Mouse (Mus musculus): ENCODE results near the gene Tm7sf2. TPM values are rescaled to one million over a fixed set of nuclear protein-coding genes. Genes with fewer than 3 reads are reported as not detected.

Gene Tm7sf2
- polyA plus RNA-seq, 1 experiment from 2014 or later: 44.3 TPM

- Histone ChIP-seq H3K27me3 (replicated peaks) (no peaks in the 10 kb centered on the region), H3K9ac (peak overlapping the region; percentile 64), H3K4me1 (peaks cover 45% of the 10 kb centered on the region), H3K4me2 (replicated peaks) (peak overlapping the region; percentile 93), H3K36me3 (peaks cover 32% of the 10 kb centered on the region), H3K9me3 (no peaks in the 10 kb centered on the region), H3K4me3 (peak overlapping the region; percentile 49), H3K27ac (peak overlapping the region; percentile 74; the same call in 1 of the 2 replicates)
- WGBS: 31% methylated on average over 5 of the region's 5 CpGs
- no peak for ATAC-seq (ENCODE audit: low FRiP score, low read depth)
Observed at GRCm38 (mm10) chr19:6066571-6066970, 1.6 kb downstream of the Tm7sf2 start.

DNA sequence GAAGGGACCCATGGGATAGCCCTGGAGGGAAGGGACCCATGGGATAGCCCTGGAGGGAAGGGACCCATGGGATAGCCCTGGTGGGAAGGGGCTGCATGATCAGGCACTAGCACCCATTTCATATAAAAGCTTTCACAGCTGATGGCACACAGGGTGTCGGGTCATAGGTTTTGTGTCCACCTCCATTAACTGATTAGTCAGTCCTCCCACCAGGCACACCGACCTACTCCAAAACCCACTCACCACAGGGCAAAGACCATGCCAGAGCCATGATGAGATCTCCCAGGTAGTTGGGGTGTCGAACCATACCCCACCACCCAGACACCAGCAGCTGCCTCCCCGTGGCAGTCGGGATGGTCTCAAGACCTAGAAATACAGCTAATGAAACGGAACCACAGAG, 5.1 kb downstream of the Tm7sf2 start:
- peaks cover 52% of the 10 kb centered on the region for H3K4me1 ChIP-seq
- H3K27me3 ChIP-seq (replicated peaks): no peaks in the 10 kb centered on the region
- H3K9me3 ChIP-seq: no peaks in the 10 kb centered on the region
- H3K4me3 ChIP-seq: no peak overlapping the region
- no peak for ATAC-seq (ENCODE audit: low FRiP score, low read depth)
- WGBS: 94% methylated on average over 6 of the region's 6 CpGs
- peak overlapping the region; percentile 100; the same call in 1 of the 2 replicates for H3K4me2 ChIP-seq (replicated peaks)
- no peak overlapping the region for H3K9ac ChIP-seq
- peaks cover 12% of the 10 kb centered on the region; the same call in 1 of the 2 replicates for H3K36me3 ChIP-seq
- H3K27ac ChIP-seq: no peak overlapping the region

- H3K9me3 ChIP-seq: no peaks in the 10 kb centered on the region
- peak overlapping the region; percentile 100 for H3K4me2 ChIP-seq (replicated peaks)
- no peak overlapping the region for H3K27ac ChIP-seq
- ATAC-seq (ENCODE audit: low FRiP score, low read depth): no peak
- 63% methylated on average over 5 of the region's 5 CpGs for WGBS
- H3K4me3 ChIP-seq: peak overlapping the region; percentile 72
- H3K4me1 ChIP-seq: peaks cover 47% of the 10 kb centered on the region
- peak overlapping the region; percentile 94 for H3K9ac ChIP-seq
- H3K27me3 ChIP-seq (replicated peaks): no peaks in the 10 kb centered on the region
- peaks cover 12% of the 10 kb centered on the region; the same call in 1 of the 2 replicates for H3K36me3 ChIP-seq
Observed at GRCm38 (mm10) chr19:6062418-6062817, 5.8 kb downstream of the Tm7sf2 start.

DNA sequence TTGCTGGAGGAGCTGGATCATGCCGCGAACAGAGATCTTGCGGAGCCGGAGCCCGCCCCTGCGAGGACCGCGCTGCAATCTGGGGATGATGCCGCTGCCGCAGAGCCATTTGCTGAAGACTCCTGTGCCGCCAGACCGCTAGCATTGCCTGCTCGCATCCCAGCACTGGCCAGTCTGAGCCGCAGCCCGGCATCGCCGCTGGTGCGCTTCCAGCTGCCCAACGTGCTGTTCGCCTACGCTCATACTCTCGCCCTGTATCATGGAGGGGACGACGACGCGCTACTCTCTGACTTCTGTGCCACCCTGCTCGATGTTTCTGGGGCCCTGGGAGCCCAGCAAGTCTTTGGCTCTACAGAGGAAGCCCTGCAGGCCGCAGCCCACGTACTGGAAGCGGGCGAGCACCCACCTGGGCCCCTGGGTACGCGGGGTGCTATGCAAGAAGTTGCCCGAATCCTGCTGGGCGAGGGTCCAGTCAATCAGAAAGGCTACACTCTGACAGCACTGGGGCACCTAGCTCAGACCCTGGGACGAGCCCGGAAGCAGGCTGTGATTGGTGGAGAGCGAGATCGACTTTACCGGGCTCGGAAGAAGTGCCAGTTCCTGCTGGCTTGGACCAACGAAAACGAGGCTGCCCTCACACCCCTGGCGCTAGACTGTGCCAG, 6.4 kb downstream of the Tm7sf2 start:
- no peak for ATAC-seq (ENCODE audit: low FRiP score, low read depth)
- WGBS: under 1% methylated on average over 44 of the region's 44 CpGs
- H3K4me2 ChIP-seq (replicated peaks): peak overlapping the region; percentile 100

DNA sequence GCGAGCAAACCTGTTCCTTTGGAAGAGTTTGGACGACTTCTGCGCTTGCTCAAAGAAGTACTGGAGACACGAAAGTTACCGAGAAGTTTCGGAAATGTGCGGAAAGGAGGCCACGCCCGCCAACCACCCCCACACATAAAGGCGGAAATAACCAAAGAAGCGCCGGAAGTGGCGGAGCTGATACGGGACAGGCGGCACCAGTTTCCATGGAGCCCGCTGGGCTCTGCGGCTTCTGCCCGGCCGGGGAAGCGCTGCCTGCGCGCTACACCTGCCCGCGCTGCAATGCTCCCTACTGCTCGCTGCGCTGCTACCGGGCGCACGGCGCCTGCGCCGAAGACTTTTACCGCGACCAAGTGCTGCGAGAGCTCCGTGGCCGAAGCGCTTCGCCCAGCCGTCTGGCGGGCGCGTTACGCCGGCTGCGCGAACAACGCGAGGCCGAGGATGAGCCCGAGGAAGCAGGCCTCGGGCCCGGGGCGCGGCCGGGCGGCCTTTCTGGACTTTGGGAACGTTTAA, 7.1 kb downstream of the Tm7sf2 start, which contains the start of gene Znhit2:
Gene Znhit2 (plus strand): TSS at position 172 of the 513 bp plus-strand sequence.
- Histone ChIP-seq H3K27me3 (replicated peaks) (no peaks in the 10 kb centered on the region), H3K27ac (peak within 1 kb of the TSS; percentile 80), H3K9me3 (no peaks in the 10 kb centered on the region), H3K36me3 (peaks cover 12% of the 10 kb centered on the region; the same call in 1 of the 2 replicates), H3K9ac (peak within 1 kb of the TSS; percentile 94), H3K4me1 (peaks cover 49% of the 10 kb centered on the region), H3K4me3 (peak within 1 kb of the TSS; percentile 72), H3K4me2 (replicated peaks) (peak within 1 kb of the TSS; percentile 100)
- WGBS: under 1% methylated on average over 58 of the region's 58 CpGs
- peak; percentile 63; the same call in 1 of the 2 replicates for ATAC-seq (ENCODE audit: low FRiP score, low read depth)

More for the DNA sequence above, 6.4 kb downstream of the Tm7sf2 start:
- no peaks in the 10 kb centered on the region for H3K9me3 ChIP-seq
- peak overlapping the region; percentile 80 for H3K27ac ChIP-seq
- peaks cover 49% of the 10 kb centered on the region for H3K4me1 ChIP-seq
- H3K36me3 ChIP-seq: peaks cover 12% of the 10 kb centered on the region; the same call in 1 of the 2 replicates
- H3K4me3 ChIP-seq: peak overlapping the region; percentile 72
- peak overlapping the region; percentile 94 for H3K9ac ChIP-seq
- H3K27me3 ChIP-seq (replicated peaks): no peaks in the 10 kb centered on the region

DNA sequence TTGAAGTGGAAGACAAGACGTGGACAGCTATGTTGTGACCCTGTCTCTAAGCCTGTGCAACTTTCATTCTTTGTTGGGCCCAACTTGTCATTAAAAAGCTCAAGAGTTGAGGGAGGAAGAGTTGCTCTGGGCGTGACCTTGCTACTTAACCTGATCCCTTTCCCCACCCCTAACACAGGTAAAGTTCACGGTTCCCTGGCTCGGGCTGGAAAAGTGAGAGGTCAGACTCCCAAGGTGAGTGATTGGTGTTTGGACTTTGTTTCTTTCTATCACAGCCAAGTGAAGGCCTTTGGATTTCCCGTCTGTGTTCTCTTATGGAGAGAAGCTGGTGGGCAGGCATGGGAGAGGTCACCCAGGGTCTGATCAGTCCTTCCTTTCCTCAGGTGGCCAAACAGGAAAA, 9.2 kb downstream of the Tm7sf2 start:
- H3K4me2 ChIP-seq (replicated peaks): peak overlapping the region; percentile 84
- no peak for ATAC-seq (ENCODE audit: low FRiP score, low read depth)
- no peaks in the 10 kb centered on the region for H3K9me3 ChIP-seq
- H3K27me3 ChIP-seq (replicated peaks): no peaks in the 10 kb centered on the region
- peak overlapping the region; percentile 83; the same call in 1 of the 2 replicates for H3K9ac ChIP-seq
- 89% methylated on average over 5 of the region's 5 CpGs for whole genome bisulfite sequencing
- peaks cover 30% of the 10 kb centered on the region for H3K36me3 ChIP-seq
- no peak overlapping the region for H3K27ac ChIP-seq
- H3K4me1 ChIP-seq: peaks cover 44% of the 10 kb centered on the region
- peak overlapping the region; percentile 85 for H3K4me3 ChIP-seq

DNA sequence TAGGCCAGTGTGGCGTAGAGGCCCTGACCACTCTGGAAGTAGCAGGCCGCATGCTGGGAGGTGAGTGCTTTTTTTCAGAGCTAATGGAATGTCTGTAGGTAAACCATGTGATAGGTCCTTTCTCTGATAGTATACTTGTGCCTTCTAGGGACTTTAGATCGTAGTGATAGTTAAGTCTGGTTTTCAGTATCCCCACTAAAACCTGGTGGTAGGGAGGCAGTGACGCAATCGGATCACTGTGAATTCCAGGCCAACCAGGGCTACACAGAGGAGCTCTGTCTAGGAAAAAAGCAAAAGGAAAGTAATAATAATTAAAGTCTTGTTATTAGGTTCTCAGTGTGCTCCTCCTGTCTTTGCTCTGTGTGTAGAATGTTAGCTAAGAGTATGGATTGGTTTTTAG, 9.7 kb downstream of the Tm7sf2 start:
- peaks cover 43% of the 10 kb centered on the region for H3K4me1 ChIP-seq
- 34% methylated on average over 5 of the region's 5 CpGs for WGBS
- no peak overlapping the region for H3K27ac ChIP-seq
- no peaks in the 10 kb centered on the region for H3K9me3 ChIP-seq
- ATAC-seq (ENCODE audit: low FRiP score, low read depth): no peak
- peak overlapping the region; percentile 84 for H3K4me2 ChIP-seq (replicated peaks)
- peak overlapping the region; percentile 83 for H3K9ac ChIP-seq
- peaks cover 34% of the 10 kb centered on the region for H3K36me3 ChIP-seq
- H3K27me3 ChIP-seq (replicated peaks): no peaks in the 10 kb centered on the region
- peak overlapping the region; percentile 85 for H3K4me3 ChIP-seq

GRCm38 (mm10) chr19:6057313-6058096, 10.7 kb downstream of the Tm7sf2 start, which contains the start of the genes Mrpl49 and Fau:
Gene Mrpl49, minus strand, starts transcription at chr19:6057785.
Gene Fau, plus strand, starts transcription at chr19:6057844.
- Histone ChIP-seq H3K27ac (peak within 1 kb of the TSS; percentile 42; the same call in 1 of the 2 replicates), H3K27me3 (replicated peaks) (no peaks in the 10 kb centered on the region), H3K4me2 (replicated peaks) (peak within 1 kb of the TSS; percentile 84), H3K9me3 (no peaks in the 10 kb centered on the region), H3K9ac (peak within 1 kb of the TSS; percentile 83), H3K4me3 (peak within 1 kb of the TSS; percentile 85), H3K36me3 (peaks cover 44% of the 10 kb centered on the region), H3K4me1 (peaks cover 33% of the 10 kb centered on the region)
- under 1% methylated on average over 63 of the region's 63 CpGs for WGBS
- peak; percentile 80 for ATAC-seq (ENCODE audit: low FRiP score, low read depth)

DNA sequence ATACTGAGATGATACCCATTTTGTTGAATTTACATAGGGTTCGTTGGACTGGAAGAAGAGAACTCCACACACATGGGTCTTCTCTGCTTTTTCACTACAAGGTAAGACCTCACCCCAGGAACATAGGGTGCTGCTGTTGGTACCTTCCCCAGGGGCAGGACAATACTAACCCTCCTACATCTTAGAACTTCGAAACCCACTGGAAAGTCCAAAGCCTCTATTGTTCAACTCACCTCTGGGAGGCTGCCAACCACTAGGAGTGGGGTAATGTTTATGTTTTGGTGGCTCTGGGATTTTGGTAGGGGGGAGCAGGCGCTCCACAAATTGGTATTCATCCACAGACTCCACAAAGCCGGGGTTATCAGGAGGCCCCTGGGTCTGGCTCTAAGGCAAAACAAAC, 11.5 kb downstream of the Tm7sf2 start:
- no peak for ATAC-seq (ENCODE audit: low FRiP score, low read depth)
- Histone ChIP-seq H3K27ac (no peak overlapping the region), H3K9me3 (no peaks in the 10 kb centered on the region), H3K36me3 (peaks cover 53% of the 10 kb centered on the region), H3K9ac (peak overlapping the region; percentile 83), H3K4me2 (replicated peaks) (peak overlapping the region; percentile 84), H3K4me1 (peaks cover 25% of the 10 kb centered on the region), H3K4me3 (peak overlapping the region; percentile 85), H3K27me3 (replicated peaks) (no peaks in the 10 kb centered on the region)
- WGBS: 68% methylated on average over 4 of the region's 4 CpGs

DNA sequence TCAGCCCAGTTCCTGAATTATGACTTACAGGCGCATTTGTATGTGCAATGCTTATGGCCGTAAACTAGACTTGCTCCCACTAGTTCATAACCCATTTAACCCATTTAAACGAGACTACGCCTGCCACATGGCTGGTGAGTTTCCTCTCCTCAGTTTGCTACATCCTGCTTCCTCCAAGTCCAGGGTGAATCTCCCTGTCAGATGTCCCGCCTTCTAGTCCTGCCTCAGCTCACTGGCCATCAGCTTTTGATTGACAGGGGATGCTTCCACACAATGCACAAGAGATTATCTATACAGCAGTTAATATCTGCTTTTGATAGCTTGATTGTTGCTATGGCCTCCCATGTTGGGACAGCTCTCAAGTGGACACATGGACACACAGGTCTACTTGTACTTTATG, 13.9 kb downstream of the Tm7sf2 start:
- Histone ChIP-seq H3K4me1 (peaks cover 19% of the 10 kb centered on the region), H3K4me2 (replicated peaks) (no peak overlapping the region), H3K4me3 (no peak overlapping the region), H3K27ac (no peak overlapping the region), H3K9me3 (no peaks in the 10 kb centered on the region), H3K9ac (no peak overlapping the region), H3K27me3 (replicated peaks) (no peaks in the 10 kb centered on the region), H3K36me3 (peaks cover 71% of the 10 kb centered on the region)
- 87% methylated on average over 5 of the region's 5 CpGs for WGBS
- no peak for ATAC-seq (ENCODE audit: low FRiP score, low read depth)

GRCm38 (mm10) chr19:6052516-6052915, 15.7 kb downstream of the Tm7sf2 start:
- ATAC-seq (ENCODE audit: low FRiP score, low read depth): no peak
- H3K9me3 ChIP-seq: no peaks in the 10 kb centered on the region

More at GRCm38 (mm10) chr19:6052516-6052915, 15.7 kb downstream of the Tm7sf2 start:
- H3K27ac ChIP-seq: no peak overlapping the region
- no peak overlapping the region for H3K4me3 ChIP-seq
- peaks cover 24% of the 10 kb centered on the region for H3K4me1 ChIP-seq
- no peaks in the 10 kb centered on the region for H3K27me3 ChIP-seq (replicated peaks)
- H3K9ac ChIP-seq: no peak overlapping the region
- no peak overlapping the region for H3K4me2 ChIP-seq (replicated peaks)
- WGBS: 85% methylated on average over 7 of the region's 7 CpGs
- H3K36me3 ChIP-seq: peaks cover 77% of the 10 kb centered on the region
